Mouse (Mus musculus) myocyte (in vitro differentiated cells): ENCODE measurements around the gene Dok7. TPM values are rescaled to one million over a fixed set of nuclear protein-coding genes. Genes with fewer than 3 reads are reported as not detected.

Source experiments
- H3K27me3 ChIP-seq: one replicate; pipeline ENCODE4 v1.6.1; 2011; ENCODE audit not compliant: control insufficient read depth, insufficient read depth, insufficient read length
- H3K36me3 ChIP-seq: one replicate; pipeline ENCODE4 v1.6.1; 2011; ENCODE audit not compliant: control insufficient read depth, insufficient read depth
- H3K4me2 ChIP-seq: one replicate; pipeline ENCODE4 v1.6.1; 2011; ENCODE audit warnings: low read depth, control low read depth
- H3K4me3 ChIP-seq: one replicate; pipeline ENCODE4 v1.5.1; 2011; ENCODE audit warnings: mild to moderate bottlenecking, control low read depth, moderate library complexity
- H3K79me2 ChIP-seq: one replicate; pipeline ENCODE4 v1.6.1; 2011; ENCODE audit not compliant: control insufficient read depth, insufficient read depth
- H3ac ChIP-seq: one replicate; pipeline ENCODE4 v1.6.1; 2011; ENCODE audit not compliant: control insufficient read depth, insufficient read length
- CEBPB ChIP-seq: IDR thresholded peaks from 2 replicates; pipeline ENCODE4 v1.6.1; 2011; ENCODE audit warnings: mild to moderate bottlenecking, moderate library complexity; ENCODE audit not compliant: poor library complexity, insufficient read depth, severe bottlenecking
- E2F4 ChIP-seq: IDR thresholded peaks from one replicate; pipeline ENCODE4 v1.6.1; 2011; ENCODE audit warnings: mild to moderate bottlenecking, control low read depth, moderate library complexity; ENCODE audit not compliant: insufficient read depth
- MAX ChIP-seq: IDR thresholded peaks from one replicate; pipeline ENCODE4 v1.6.1; 2011; ENCODE audit warnings: low read depth, mild to moderate bottlenecking, control low read depth
- MYOD1 ChIP-seq, 3 experiments: IDR thresholded peaks; one replicate each; pipeline ENCODE4 v1.6.1; 2011; ENCODE audit warnings: control low read depth in 2 of 3, low read depth in 2 of 3, mild to moderate bottlenecking in 2 of 3, moderate library complexity in 1 of 3; ENCODE audit not compliant: insufficient read length in 2 of 3, control insufficient read depth in 1 of 3
- MYOG ChIP-seq, 3 experiments: IDR thresholded peaks; one replicate each; pipeline ENCODE4 v1.6.1; 2011; ENCODE audit warnings: control low read depth in 2 of 3, low read depth in 2 of 3, mild to moderate bottlenecking in 2 of 3; ENCODE audit not compliant: insufficient read length in 2 of 3, control insufficient read depth in 1 of 3, insufficient read depth in 1 of 3
- POLR2A ChIP-seq: IDR thresholded peaks from one replicate; pipeline ENCODE4 v1.6.1; 2011; ENCODE audit warnings: low read depth, mild to moderate bottlenecking, control low read depth, moderate library complexity; ENCODE audit not compliant: insufficient read length
- POLR2AphosphoS2 ChIP-seq: IDR thresholded peaks from one replicate; pipeline ENCODE4 v1.6.1; 2011; ENCODE audit warnings: low read depth, control low read depth; ENCODE audit not compliant: insufficient read length
- REST ChIP-seq: IDR thresholded peaks from one replicate; pipeline ENCODE4 v1.6.1; 2011; ENCODE audit warnings: mild to moderate bottlenecking, control low read depth, moderate library complexity; ENCODE audit not compliant: insufficient read depth, insufficient read length
- SRF ChIP-seq: IDR thresholded peaks from one replicate; pipeline ENCODE4 v1.6.1; 2011; ENCODE audit warnings: low read depth; ENCODE audit not compliant: control insufficient read depth, insufficient read length
- TCF12 ChIP-seq: IDR thresholded peaks from one replicate; pipeline ENCODE4 v1.6.1; 2011; ENCODE audit warnings: mild to moderate bottlenecking, control low read depth; ENCODE audit not compliant: poor library complexity, insufficient read depth, severe bottlenecking
- TCF3 ChIP-seq: IDR thresholded peaks from one replicate; pipeline ENCODE4 v1.6.1; 2011; ENCODE audit warnings: low read depth, control low read depth; ENCODE audit not compliant: insufficient read length
- USF1 ChIP-seq: IDR thresholded peaks from one replicate; pipeline ENCODE4 v1.6.1; 2011; ENCODE audit warnings: low read depth, mild to moderate bottlenecking, control low read depth, moderate library complexity
- polyA plus RNA-seq: library from polyadenylated mRNA; unstranded; fragments of >200 nt; fragmentation: generic; extraction: Trizol; gene quantifications from one replicate; pipeline ENCODE4 v1.2.1, GENCODE M21; 2012; ENCODE audit warnings: missing spikeins

Gene Dok7
- polyA plus RNA-seq, 1 experiment = 49.5 TPM

DNA sequence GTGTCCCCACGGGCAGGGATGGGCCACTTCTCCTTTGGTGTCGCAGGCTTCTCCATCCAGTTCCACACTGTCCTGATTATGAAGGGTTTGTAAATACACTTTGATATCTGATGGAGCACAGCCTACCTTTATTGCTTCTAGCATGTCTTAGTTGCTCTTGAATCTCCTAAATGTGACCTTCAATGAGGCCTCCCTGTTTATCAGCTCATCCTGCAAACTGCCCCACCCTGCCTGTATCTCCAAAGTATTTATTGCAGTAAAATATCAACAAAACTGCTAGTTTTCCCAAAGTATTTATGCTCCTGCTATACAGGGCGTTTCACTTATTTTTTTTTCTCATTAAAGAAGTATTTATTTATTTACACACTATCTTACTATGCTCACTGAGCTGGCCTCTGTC, 59.4 kb downstream of the Dok7 start:
- H3K79me2 ChIP-seq = no peaks in the 10 kb centered on the region
- no peak overlapping the region for H3K4me3 ChIP-seq
- no peak for TF ChIP-seq POLR2A
- no peak for TF ChIP-seq SRF
- no peak for TF ChIP-seq MAX
- no peak for TF ChIP-seq REST
- peaks cover 30% of the 10 kb centered on the region for H3K27me3 ChIP-seq
- H3ac ChIP-seq = no peak overlapping the region
- H3K36me3 ChIP-seq = no peaks in the 10 kb centered on the region
- H3K4me2 ChIP-seq = no peak overlapping the region

DNA sequence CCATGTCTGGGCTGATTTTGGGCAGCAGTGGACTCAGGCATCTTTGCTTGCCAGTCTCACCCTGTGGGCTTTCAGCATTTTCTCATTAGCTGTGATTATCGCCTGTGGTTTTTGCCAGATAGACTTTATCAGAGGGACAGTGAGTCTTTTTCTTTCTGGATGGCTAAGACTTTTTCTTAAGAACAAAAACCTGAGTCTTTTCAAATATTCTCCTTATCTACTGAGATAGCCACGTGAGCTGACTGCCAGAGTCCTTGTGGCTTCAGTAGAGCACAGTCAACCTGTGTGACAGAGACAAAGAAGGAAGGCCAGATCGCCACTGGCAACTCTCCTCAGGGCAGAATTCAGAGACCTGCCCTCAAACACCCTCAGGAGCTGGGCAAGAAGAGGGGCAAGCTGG, 61.1 kb downstream of the Dok7 start:
- Histone ChIP-seq H3K36me3 (no peaks in the 10 kb centered on the region), H3K4me3 (no peak overlapping the region), H3ac (no peak overlapping the region), H3K79me2 (no peaks in the 10 kb centered on the region), H3K27me3 (peaks cover 27% of the 10 kb centered on the region), H3K4me2 (no peak overlapping the region)
- TF ChIP-seq MYOD1 (IDR thresholded peaks at IDR 0.05; ENCODE audit: control insufficient read depth in 1 of 3, insufficient read length in 2 of 3, low read depth in 2 of 3) = no peak
- TF ChIP-seq USF1 = no peak
- no peak for TF ChIP-seq E2F4
- no peak for TF ChIP-seq SRF
- TF ChIP-seq REST = no peak
- TF ChIP-seq TCF12 = no peak
- TF ChIP-seq POLR2A = no peak
- TF ChIP-seq MYOG (IDR thresholded peaks at IDR 0.05; ENCODE audit: control insufficient read depth in 1 of 3, insufficient read depth in 1 of 3, insufficient read length in 2 of 3, low read depth in 2 of 3) = no peak
- TF ChIP-seq CEBPB = no peak
- TF ChIP-seq MAX = no peak
- no peak for TF ChIP-seq POLR2AphosphoS2
- TF ChIP-seq TCF3 = no peak

DNA sequence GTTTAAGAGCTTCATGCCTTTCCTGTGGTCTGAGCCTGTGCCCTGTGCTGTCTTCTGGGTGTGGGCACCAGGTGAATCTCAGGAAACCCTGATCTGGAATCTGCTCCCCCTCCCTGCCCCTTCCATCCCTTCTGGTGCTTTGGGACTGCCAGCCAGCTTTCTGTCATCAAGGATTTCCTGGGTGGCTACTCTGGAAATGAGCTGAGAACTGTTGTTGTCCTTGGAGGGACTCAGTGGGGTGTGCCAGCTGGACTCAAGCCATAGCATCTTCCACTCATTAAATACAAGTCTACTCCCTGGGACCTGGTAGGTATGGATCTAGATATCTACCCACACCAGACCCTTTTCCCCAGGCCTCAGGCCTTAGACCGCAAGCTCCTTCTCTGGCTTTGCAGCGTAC, 61.9 kb downstream of the Dok7 start:
- no peak overlapping the region for H3ac ChIP-seq
- H3K36me3 ChIP-seq = no peaks in the 10 kb centered on the region
- peaks cover 27% of the 10 kb centered on the region for H3K27me3 ChIP-seq
- H3K79me2 ChIP-seq = no peaks in the 10 kb centered on the region
- no peak overlapping the region for H3K4me3 ChIP-seq
- H3K4me2 ChIP-seq = no peak overlapping the region
- TF ChIP-seq SRF (no peak), TCF12 (no peak), MAX (no peak), POLR2A (no peak), TCF3 (no peak), USF1 (no peak), MYOD1 (IDR thresholded peaks at IDR 0.05; ENCODE audit: control insufficient read depth in 1 of 3, insufficient read length in 2 of 3, low read depth in 2 of 3) (no peak), MYOG (IDR thresholded peaks at IDR 0.05; ENCODE audit: control insufficient read depth in 1 of 3, insufficient read depth in 1 of 3, insufficient read length in 2 of 3, low read depth in 2 of 3) (no peak), E2F4 (no peak), POLR2AphosphoS2 (no peak), REST (no peak), CEBPB (no peak)

DNA sequence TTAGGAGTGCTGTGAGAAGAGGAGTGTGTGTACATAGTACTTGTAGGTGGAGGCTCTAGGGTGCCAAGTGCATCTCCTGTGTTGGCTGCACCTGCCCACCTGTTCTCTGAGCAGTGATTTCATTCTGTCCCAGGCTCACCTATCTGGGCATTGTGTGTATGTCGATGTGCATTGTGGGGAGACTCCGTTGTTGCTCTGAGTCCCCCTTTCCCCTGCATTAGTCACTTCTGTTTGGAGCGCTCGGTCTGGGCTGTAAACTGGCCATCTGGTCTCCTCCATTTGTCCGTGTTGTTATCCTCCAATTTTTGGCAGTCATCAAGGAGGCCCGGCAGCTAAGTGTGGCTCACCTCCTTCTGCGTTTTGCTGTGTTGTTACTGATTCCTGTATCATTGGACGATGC, 63.5 kb downstream of the Dok7 start:
- TF ChIP-seq E2F4 (no peak), MYOG (IDR thresholded peaks at IDR 0.05; ENCODE audit: control insufficient read depth in 1 of 3, insufficient read depth in 1 of 3, insufficient read length in 2 of 3, low read depth in 2 of 3) (no peak), CEBPB (no peak), TCF12 (no peak), USF1 (no peak)
- no peaks in the 10 kb centered on the region for H3K79me2 ChIP-seq
- H3ac ChIP-seq = no peak overlapping the region
- H3K4me2 ChIP-seq = no peak overlapping the region
- H3K36me3 ChIP-seq = no peaks in the 10 kb centered on the region
- no peak overlapping the region for H3K4me3 ChIP-seq
- H3K27me3 ChIP-seq = peaks cover 37% of the 10 kb centered on the region

DNA sequence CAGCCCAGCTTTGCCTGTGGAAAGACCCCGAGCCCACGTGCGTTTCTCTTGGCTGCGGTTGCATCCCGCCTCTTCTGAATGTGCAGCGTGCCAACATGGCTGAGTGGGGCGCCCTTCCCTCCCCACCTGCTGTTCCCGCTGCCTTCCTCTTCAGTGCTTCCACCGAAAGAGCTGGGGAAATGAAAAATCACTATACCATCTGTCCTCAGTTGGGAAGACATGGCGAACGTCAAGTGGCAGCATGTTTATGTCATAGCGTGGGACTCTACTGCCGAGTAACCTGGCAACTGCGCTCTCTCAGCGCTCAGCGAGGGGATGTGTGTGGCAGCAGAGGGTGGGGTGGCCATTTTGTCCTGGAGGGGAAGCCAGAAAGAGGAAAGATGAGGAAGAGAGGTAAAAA, 72.6 kb downstream of the Dok7 start:
- TF ChIP-seq MYOD1 (IDR thresholded peaks at IDR 0.05; ENCODE audit: control insufficient read depth in 1 of 3, insufficient read length in 2 of 3, low read depth in 2 of 3) (no peak), TCF3 (no peak), POLR2A (no peak), CEBPB (no peak), SRF (no peak), TCF12 (no peak), USF1 (no peak), MAX (no peak), E2F4 (no peak), REST (no peak), POLR2AphosphoS2 (no peak), MYOG (IDR thresholded peaks at IDR 0.05; ENCODE audit: control insufficient read depth in 1 of 3, insufficient read depth in 1 of 3, insufficient read length in 2 of 3, low read depth in 2 of 3) (no peak)
- no peak overlapping the region for H3ac ChIP-seq
- H3K36me3 ChIP-seq = no peaks in the 10 kb centered on the region
- H3K27me3 ChIP-seq = peaks cover 30% of the 10 kb centered on the region
- H3K4me3 ChIP-seq = no peak overlapping the region
- H3K79me2 ChIP-seq = no peaks in the 10 kb centered on the region
- H3K4me2 ChIP-seq = no peak overlapping the region
